Mouse (Mus musculus) ES-E14 (cell line): ENCODE measurements around the gene Hist2h2aa1.

ENCODE experiments used
- CHD2 ChIP-seq: IDR thresholded peaks from 2 replicates; pipeline ENCODE4 v1.6.1; 2014; ENCODE audit warnings: mild to moderate bottlenecking, low read depth, low read length, inconsistent platforms
- HCFC1 ChIP-seq: IDR thresholded peaks from 2 replicates; pipeline ENCODE4 v1.6.1; 2012; ENCODE audit warnings: low read length, inconsistent platforms, borderline replicate concordance; ENCODE audit not compliant: insufficient read depth
- MAFK ChIP-seq: IDR thresholded peaks from 2 replicates; pipeline ENCODE4 v1.6.1; 2014; ENCODE audit warnings: mild to moderate bottlenecking, low read depth, low read length, inconsistent platforms; ENCODE audit not compliant: insufficient read depth
- ZC3H11A ChIP-seq: IDR thresholded peaks from 2 replicates; pipeline ENCODE4 v1.6.1; 2012; ENCODE audit warnings: low read depth, mild to moderate bottlenecking, inconsistent platforms, low read length, borderline replicate concordance
- ZNF384 ChIP-seq: IDR thresholded peaks from 2 replicates; pipeline ENCODE4 v1.6.1; 2012; ENCODE audit warnings: low read depth, low read length, inconsistent platforms

- TF ChIP-seq HCFC1 (no peak), ZC3H11A (no peak), CHD2 (no peak), MAFK (no peak), ZNF384 (no peak)
Observed at GRCm38 (mm10) chr3:96196437-96197128, 48.7 kb upstream of the Hist2h2aa1 start.
